Mouse (Mus musculus) ES-E14 (cell line): ENCODE measurements at regions not wholly inside any gene's neighbourhood (a gene's known extent, or its start where the extent isn't known, plus 50 kb on each side); places are given as distances from the start of the nearest gene placed in this dataset.

ENCODE experiments used
- CHD2 ChIP-seq: IDR thresholded peaks from 2 replicates; pipeline ENCODE4 v1.6.1; 2014; ENCODE audit warnings: mild to moderate bottlenecking, low read depth, low read length, inconsistent platforms
- HCFC1 ChIP-seq: IDR thresholded peaks from 2 replicates; pipeline ENCODE4 v1.6.1; 2012; ENCODE audit warnings: low read length, inconsistent platforms, borderline replicate concordance; ENCODE audit not compliant: insufficient read depth
- MAFK ChIP-seq: IDR thresholded peaks from 2 replicates; pipeline ENCODE4 v1.6.1; 2014; ENCODE audit warnings: mild to moderate bottlenecking, low read depth, low read length, inconsistent platforms; ENCODE audit not compliant: insufficient read depth
- ZC3H11A ChIP-seq: IDR thresholded peaks from 2 replicates; pipeline ENCODE4 v1.6.1; 2012; ENCODE audit warnings: low read depth, mild to moderate bottlenecking, inconsistent platforms, low read length, borderline replicate concordance

DNA sequence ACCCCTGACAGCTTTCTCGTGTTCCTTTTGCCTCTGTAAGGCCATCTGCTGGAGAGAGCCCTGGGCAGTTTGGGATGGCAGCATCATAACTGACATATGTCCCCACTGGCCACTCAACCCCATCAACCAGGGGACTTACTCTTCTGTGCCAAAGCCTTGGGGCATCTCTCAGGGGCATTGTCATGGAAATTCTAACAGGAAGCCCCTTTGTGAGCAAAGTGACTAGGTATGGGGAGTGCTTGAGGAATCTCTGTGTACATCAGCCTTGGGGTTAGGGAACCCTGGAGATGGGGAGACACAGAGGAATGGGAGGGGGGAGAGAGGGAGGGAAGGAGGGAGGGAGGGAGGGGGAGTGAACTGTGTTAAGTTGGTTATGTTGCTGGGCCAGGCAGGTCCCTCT lies 147.2 kb downstream of the Tpra1 start:
- no peak for TF ChIP-seq ZC3H11A
- no peak for TF ChIP-seq MAFK
- TF ChIP-seq CHD2 = no peak
- no peak for TF ChIP-seq HCFC1
